Mouse (Mus musculus): ENCODE measurements at regions not wholly inside any gene's neighbourhood (a gene's known extent, or its start where the extent isn't known, plus 50 kb on each side); places are given as distances from the start of the nearest gene placed in this dataset.

DNA sequence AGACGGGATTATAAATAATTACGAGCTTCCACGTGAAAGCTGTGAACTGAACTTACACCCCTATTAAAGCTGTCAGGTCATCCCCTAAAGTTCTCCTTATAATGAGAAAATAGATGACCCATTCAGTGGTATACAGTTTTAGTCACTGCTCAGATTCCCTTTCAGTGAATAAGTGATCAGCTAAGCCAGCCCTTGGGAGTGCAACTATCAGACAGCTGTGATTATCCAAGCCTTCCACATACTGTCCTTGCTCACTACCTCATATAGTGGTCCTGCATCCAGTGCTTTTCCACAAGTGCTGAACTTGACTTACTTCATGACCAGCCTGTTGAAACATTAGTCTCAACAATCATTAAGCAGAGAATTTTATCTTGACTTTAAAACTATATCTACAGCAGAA is 131.2 kb upstream of the Tle1 start:
- DNase-seq (ENCODE audit: low read depth, low spot score), result no peak

DNA sequence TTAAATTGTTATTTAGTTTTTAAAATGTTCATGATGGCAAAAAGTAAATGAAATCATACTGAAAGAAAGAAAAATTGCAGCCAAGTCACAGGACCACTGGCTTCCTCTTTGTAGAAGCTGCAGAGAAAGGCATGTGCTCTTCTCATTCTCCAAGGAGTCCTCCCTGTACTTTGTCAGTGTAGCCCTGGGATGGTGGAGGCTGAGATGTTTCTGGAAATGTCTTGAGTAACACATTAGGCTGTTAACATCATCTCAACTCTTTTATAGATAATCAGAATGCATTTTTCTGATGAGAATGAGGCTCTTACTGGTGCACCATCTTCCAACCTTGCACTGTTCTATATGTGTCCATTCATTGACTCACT is 128.3 kb upstream of the Tle1 start:
- no peak for DNase-seq (ENCODE audit: low read depth, low spot score)

DNA sequence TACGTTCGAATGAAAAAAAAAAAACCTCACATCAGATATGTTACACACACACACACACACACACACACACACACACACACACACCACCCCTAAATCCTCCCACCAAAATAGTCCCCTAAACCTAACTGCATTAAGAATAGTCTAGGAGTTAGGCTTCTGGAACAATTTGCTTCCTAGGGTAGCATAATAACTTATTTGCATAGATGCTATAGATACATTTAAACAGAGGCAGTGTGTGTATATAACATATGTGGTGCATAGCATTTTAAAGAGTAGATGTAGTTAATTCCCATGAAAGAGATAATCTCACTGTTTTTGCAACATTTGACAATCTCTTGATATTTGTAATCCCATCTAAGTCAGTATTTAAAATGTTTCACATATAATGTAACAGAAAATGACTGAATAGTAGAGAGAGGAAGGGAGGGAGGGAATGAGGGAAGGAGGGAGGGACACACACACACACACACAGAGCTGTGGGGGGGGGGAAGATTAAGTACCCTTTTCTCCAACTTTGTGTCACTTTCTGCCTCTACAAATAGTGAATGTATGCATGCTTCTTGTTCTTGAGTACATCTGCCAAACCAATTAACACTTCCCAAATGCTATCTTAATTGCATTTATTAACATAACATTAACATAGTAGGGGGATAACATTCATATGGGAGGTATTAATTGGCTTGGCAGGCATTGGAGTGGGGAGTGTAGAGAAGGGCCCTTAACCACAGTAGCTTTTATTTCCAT is 127.7 kb upstream of the Tle1 start:
- DNase-seq (ENCODE audit: low read depth, low spot score), result no peak

DNA sequence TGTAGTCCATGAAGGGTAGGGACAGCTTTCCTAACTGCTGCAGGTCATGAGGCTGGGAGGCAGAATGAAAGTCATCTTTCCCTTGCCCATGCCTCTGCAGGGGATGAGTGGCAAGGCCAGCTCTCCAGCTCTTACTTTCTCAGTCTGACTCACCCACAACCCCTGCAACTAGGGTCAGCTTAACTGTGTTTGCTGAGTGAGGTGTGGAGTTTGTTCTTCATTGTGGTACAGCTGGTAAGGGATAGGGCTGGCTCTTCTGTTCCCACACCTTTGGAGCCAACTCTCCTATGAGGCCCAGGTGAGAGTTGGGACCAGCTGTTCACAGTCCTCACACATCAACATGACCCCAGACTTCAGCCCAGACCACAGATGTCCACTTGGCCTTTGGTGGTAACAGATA is 124.2 kb upstream of the Tle1 start:
- DNase-seq (ENCODE audit: low read depth, low spot score), result no peak

DNA sequence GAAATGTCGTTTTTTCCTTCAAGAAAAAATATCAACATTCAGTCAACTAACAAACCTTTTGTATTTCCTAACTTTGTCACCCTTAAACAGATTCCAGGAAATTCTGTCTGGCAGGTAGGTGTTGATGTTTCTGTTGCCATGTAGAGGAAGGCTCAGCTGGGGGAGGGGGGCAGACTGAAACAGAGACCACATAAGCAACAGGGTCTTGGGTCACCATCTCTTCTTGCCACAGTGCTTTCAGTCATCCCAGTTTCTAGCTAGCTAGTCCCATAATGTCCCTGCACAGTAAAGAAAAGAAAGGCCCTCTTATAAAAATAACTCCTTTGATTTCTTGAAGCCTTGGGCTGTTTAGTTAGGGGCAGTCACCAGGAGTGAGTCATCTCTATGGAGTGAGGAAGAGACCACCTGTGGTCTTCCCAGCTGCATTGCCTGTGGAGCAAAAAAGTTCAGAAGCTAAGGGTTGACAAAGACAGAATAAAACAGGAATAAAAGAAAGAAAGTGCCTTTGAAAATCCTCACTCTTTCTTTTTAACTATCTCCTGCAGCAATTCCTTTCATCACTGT is 84.5 kb upstream of the Tle1 start:
- no peak for DNase-seq (ENCODE audit: low read depth, low spot score)

DNA sequence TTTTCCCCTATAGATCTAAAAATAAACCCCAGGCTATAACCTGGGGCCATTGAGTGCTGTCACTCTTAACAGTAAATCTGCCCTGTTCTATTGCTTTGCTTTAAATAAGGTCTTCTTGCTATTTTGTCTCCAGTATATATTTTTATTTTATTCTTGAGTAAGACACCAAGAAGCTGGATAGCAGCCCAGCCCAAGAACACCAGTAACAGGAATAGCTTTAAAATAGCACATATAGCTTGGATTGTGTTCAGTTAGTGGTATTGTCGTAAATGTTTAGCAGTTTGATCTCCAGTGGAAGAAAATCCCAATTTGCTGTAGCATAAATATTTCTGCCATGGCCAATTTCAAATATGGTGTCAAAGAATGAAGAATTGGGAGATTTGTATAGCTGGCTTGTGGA is 49.8 kb upstream of the Tle1 start:
- no peak for DNase-seq (ENCODE audit: low read depth, low spot score)
